Mouse (Mus musculus) lung, embryonic 14.5 days (tissue): ENCODE results near the gene Taok3. TPM values are rescaled to one million over a fixed set of nuclear protein-coding genes. Genes with fewer than 3 reads are reported as not detected.

ENCODE experiments used
- ATAC-seq: fragments of 200-750 bp; cut with Nextera tagmentation; 2 replicates; pipeline ENCODE4 v1.8.0; 2017; ENCODE audit warnings: mild to moderate bottlenecking, moderate TSS enrichment, moderate library complexity; ENCODE audit not compliant: insufficient read depth
- DNase-seq: peaks from one replicate; pipeline ENCODE4 v3.0.0-alpha.2; 2015
- H3K27ac ChIP-seq: fragments of 300-500 bp; sonication (generic); 2 replicates; pipeline ENCODE4 v1.5.1; 2014; ENCODE audit warnings: low read depth, mild to moderate bottlenecking, moderate library complexity
- H3K27me3 ChIP-seq: fragments of 300-500 bp; sonication (generic); 2 replicates; pipeline ENCODE4 v1.6.1; 2014; ENCODE audit warnings: low read length, control low read depth; ENCODE audit not compliant: insufficient read depth
- H3K36me3 ChIP-seq: fragments of 300-500 bp; sonication (generic); 2 replicates; pipeline ENCODE4 v1.6.1; 2014; ENCODE audit warnings: control low read depth; ENCODE audit not compliant: insufficient read depth
- H3K4me1 ChIP-seq: fragments of 300-500 bp; sonication (generic); 2 replicates; pipeline ENCODE4 v1.6.1; 2014; ENCODE audit warnings: antibody characterized with exemption, control low read depth; ENCODE audit not compliant: insufficient read depth
- H3K4me2 ChIP-seq: fragments of 300-500 bp; sonication (generic); 2 replicates; pipeline ENCODE4 v1.6.1; 2014; ENCODE audit warnings: mild to moderate bottlenecking
- H3K4me3 ChIP-seq: fragments of 300-500 bp; sonication (generic); 2 replicates; pipeline ENCODE4 v1.5.1; 2014; ENCODE audit warnings: low read depth, low read length
- H3K9ac ChIP-seq: fragments of 300-500 bp; sonication (generic); 2 replicates; pipeline ENCODE4 v1.6.1; 2014
- H3K9me3 ChIP-seq: fragments of 300-500 bp; sonication (generic); 2 replicates; pipeline ENCODE4 v1.6.1; 2016; ENCODE audit warnings: low read depth, low read length, control low read depth
- CTCF ChIP-seq: IDR thresholded peaks from 2 replicates; pipeline ENCODE4 v1.5.1; 2016; ENCODE audit warnings: antibody characterized with exemption, low read depth
- WGBS: fragments of 180-500 bp; shearing (Covaris S2); extraction: QIAGEN DNeasy Blood & Tissue Kit; methylation state at CpG from one replicate; pipeline ENCODE4 v1.1.7; 2014; 5-methylcytosine and 5-hydroxymethylcytosine counted together
- polyA plus RNA-seq: library from polyadenylated mRNA; unstranded; fragments of >200 nt; fragmentation: Nextera tagmentation; extraction: Ambion mirVana; gene quantifications from 2 replicates; pipeline ENCODE4 v1.2.1, GENCODE M21; 2014

Gene Taok3
- polyA plus RNA-seq, 1 experiment from 2014 or later = 18.8 TPM

- Histone ChIP-seq H3K9ac (no peak overlapping the region), H3K4me1 (peaks cover 13% of the 10 kb centered on the region), H3K27ac (no peak overlapping the region; the same call in 1 of the 2 replicates), H3K4me3 (no peak overlapping the region), H3K36me3 (peaks cover 13% of the 10 kb centered on the region), H3K4me2 (no peak overlapping the region), H3K27me3 (no peaks in the 10 kb centered on the region), H3K9me3 (no peaks in the 10 kb centered on the region)
- WGBS = 82% methylated on average over 2 of the region's 2 CpGs
- no peak for ATAC-seq
- no peak for TF ChIP-seq CTCF
- no peak for DNase-seq
Observed at GRCm38 (mm10) chr5:117117241-117117640, 2.7 kb upstream of the Taok3 start.

DNA sequence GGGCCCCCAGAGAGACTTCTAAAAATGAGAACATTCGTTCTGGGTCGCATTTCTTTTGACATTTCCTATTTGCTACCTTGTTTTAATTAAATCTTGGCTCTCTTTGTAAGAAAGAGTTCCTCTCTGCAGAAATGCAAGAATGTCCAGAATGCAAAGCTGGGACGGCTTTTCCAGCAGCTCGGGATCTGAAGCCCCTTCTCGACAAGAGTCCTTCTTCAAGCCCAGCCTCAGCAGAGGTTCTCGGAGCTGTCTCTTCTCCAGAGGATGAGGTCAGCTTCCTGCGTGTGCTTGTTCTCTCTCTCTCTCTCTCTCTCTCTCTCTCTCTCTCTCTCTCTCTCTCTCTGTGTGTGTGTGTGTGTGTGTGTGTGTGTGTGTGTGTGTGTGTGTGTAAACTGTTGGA lies 2.2 kb upstream of the Taok3 start:
- no peak for DNase-seq
- TF ChIP-seq CTCF = no peak
- 70% methylated on average over 7 of the region's 7 CpGs for WGBS

GRCm38 (mm10) chr5:117118220-117118619 lies 1.7 kb upstream of the Taok3 start:
- H3K4me3 ChIP-seq = no peak overlapping the region
- H3K27ac ChIP-seq = no peak overlapping the region
- ATAC-seq (no peak), DNase-seq (no peak)
- H3K27me3 ChIP-seq = no peaks in the 10 kb centered on the region
- TF ChIP-seq CTCF = no peak
- no peaks in the 10 kb centered on the region for H3K9me3 ChIP-seq
- peaks cover 13% of the 10 kb centered on the region for H3K4me1 ChIP-seq
- H3K4me2 ChIP-seq = no peak overlapping the region
- no peak overlapping the region for H3K9ac ChIP-seq
- 79% methylated on average over 2 of the region's 2 CpGs for WGBS
- H3K36me3 ChIP-seq = peaks cover 3% of the 10 kb centered on the region; the same call in 1 of the 2 replicates

More for the DNA sequence above, 2.2 kb upstream of the Taok3 start:
- Histone ChIP-seq H3K27me3 (no peaks in the 10 kb centered on the region), H3K36me3 (peaks cover 8% of the 10 kb centered on the region), H3K4me2 (no peak overlapping the region), H3K4me3 (no peak overlapping the region), H3K9ac (no peak overlapping the region), H3K27ac (no peak overlapping the region), H3K9me3 (no peaks in the 10 kb centered on the region), H3K4me1 (peaks cover 13% of the 10 kb centered on the region)
- ATAC-seq = no peak

DNA sequence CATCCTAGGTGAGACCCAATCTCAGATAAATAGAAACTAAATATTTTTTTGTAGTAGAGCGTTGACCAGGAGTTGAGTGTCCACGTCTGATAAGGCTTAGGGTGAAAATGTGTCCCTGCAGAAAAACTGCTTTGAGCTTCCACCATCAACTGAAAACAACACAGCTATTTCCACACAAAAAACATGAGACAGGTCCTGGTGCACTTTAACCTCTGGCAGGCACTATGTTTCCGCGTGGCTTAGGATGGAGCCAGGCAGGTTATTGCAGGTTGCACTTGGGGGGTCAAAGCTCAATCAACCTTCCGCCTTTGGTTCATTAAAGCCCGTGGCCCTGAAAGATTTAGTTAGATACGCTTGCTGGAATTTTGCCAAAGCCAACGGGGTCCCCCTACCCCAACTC lies 1.1 kb upstream of the Taok3 start:
- TF ChIP-seq CTCF = no peak
- H3K4me3 ChIP-seq = peak overlapping the region; percentile 11; the same call in 1 of the 2 replicates
- H3K36me3 ChIP-seq = no peaks in the 10 kb centered on the region
- H3K4me1 ChIP-seq = peaks cover 13% of the 10 kb centered on the region
- no peak overlapping the region for H3K9ac ChIP-seq
- no peak overlapping the region for H3K27ac ChIP-seq
- DNase-seq = no peak
- ATAC-seq = no peak
- H3K4me2 ChIP-seq = peak overlapping the region; percentile 70
- no peaks in the 10 kb centered on the region for H3K27me3 ChIP-seq
- 60% methylated on average over 8 of the region's 8 CpGs for WGBS
- H3K9me3 ChIP-seq = no peaks in the 10 kb centered on the region

DNA sequence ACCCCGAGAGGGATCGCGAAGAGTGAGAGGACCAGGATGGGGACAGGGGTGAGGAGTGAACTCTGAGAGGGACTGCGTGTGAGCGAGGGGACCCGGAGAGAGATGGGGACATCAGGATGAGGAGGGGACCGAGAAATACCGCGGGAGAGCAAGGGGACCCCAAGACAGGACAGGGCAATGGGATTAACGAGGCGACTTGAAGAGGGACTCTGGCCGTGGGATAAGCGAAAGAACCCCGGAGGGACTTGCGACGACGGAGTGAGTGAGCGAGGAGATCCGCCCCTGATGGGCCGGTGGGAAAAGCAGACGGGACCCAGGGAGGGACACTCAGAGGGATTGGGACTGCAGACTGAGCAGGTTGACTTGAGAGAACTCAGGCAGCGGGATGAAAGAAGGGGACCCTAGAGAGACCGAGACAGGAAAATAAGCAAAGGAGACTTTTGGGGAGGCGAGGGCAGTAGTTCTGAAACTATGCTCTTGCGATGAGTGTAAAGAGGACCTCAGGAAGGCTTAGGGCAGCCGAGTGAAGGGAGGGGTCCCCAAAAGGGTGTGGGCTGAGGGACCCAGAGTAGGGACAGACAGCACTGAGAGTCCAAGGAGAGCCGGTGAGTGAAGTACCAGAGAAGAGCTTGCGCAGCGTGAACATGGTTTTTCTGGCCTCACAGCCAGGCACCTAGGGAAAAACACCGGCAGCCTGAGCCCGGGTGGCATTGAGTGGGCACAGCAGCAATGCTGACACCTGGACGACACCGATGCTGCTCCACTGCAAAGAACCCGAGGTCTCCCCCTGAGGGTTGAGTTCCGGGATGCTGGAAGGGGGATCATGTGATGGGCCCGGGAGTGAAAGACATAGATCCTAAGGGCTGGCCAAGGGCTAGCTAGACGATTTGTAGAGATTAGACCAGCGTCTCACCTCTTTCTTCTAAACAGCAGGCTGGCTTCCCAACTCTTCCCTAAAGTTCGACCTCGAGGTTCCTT lies 849 bp downstream of the Taok3 start:
- no peak overlapping the region for H3K27ac ChIP-seq
- H3K4me2 ChIP-seq = peak overlapping the region; percentile 70
- H3K4me3 ChIP-seq = peak overlapping the region; percentile 73
- H3K36me3 ChIP-seq = no peaks in the 10 kb centered on the region
- DNase-seq = peak; percentile 18
- peak overlapping the region; percentile 58 for H3K9ac ChIP-seq
- H3K9me3 ChIP-seq = no peaks in the 10 kb centered on the region
- 2% methylated on average over 40 of the region's 40 CpGs for WGBS
- no peak for TF ChIP-seq CTCF
- peaks cover 13% of the 10 kb centered on the region for H3K4me1 ChIP-seq
- ATAC-seq = peak; percentile 38; the same call in 1 of the 2 replicates
- H3K27me3 ChIP-seq = no peaks in the 10 kb centered on the region

- no peaks in the 10 kb centered on the region for H3K36me3 ChIP-seq
- DNase-seq (no peak), ATAC-seq (no peak)
- H3K4me3 ChIP-seq = 0 out of 2 replicates have a peak overlapping the region, but pooled peaks have one; percentile 73
- 5% methylated on average over 2 of the region's 2 CpGs for WGBS
- H3K4me1 ChIP-seq = peaks cover 13% of the 10 kb centered on the region
- H3K4me2 ChIP-seq = peak overlapping the region; percentile 70
- no peaks in the 10 kb centered on the region for H3K27me3 ChIP-seq
- no peak overlapping the region for H3K27ac ChIP-seq
- no peak overlapping the region for H3K9ac ChIP-seq
- no peak for TF ChIP-seq CTCF
- H3K9me3 ChIP-seq = no peaks in the 10 kb centered on the region
Observed at GRCm38 (mm10) chr5:117121657-117122056, 1.7 kb downstream of the Taok3 start.

GRCm38 (mm10) chr5:117123102-117123501 lies 3.2 kb downstream of the Taok3 start:
- 42% methylated on average over 6 of the region's 6 CpGs for WGBS
- H3K9me3 ChIP-seq = no peaks in the 10 kb centered on the region
- DNase-seq (no peak), ATAC-seq (no peak)
- no peaks in the 10 kb centered on the region for H3K27me3 ChIP-seq
- no peak overlapping the region for H3K4me3 ChIP-seq
- H3K4me2 ChIP-seq = no peak overlapping the region
- no peak overlapping the region for H3K9ac ChIP-seq
- H3K36me3 ChIP-seq = no peaks in the 10 kb centered on the region
- no peak for TF ChIP-seq CTCF
- H3K4me1 ChIP-seq = peaks cover 13% of the 10 kb centered on the region
- H3K27ac ChIP-seq = no peak overlapping the region
